Mouse (Mus musculus) small intestine, adult 2 months (tissue): ENCODE results near the gene 0610009B22Rik. TPM values are rescaled to one million over a fixed set of nuclear protein-coding genes. Genes with fewer than 3 reads are reported as not detected.

Source experiments
- H3K27ac ChIP-seq: fragments of 200-500 bp; 2 replicates; pipeline ENCODE4 v1.5.1; 2012; ENCODE audit warnings: low read depth, low read length, control low read depth, inconsistent platforms; ENCODE audit not compliant: insufficient read depth
- H3K27me3 ChIP-seq: fragments of 200-500 bp; 2 replicates; pipeline ENCODE4 v1.6.1; 2012; ENCODE audit warnings: mild to moderate bottlenecking, moderate library complexity, low read length, inconsistent platforms; ENCODE audit not compliant: control insufficient read depth, insufficient read depth
- H3K36me3 ChIP-seq: fragments of 200-500 bp; 2 replicates; pipeline ENCODE4 v1.6.1; 2012; ENCODE audit warnings: mild to moderate bottlenecking, low read length, control low read depth, inconsistent platforms; ENCODE audit not compliant: control insufficient read depth, insufficient read depth
- H3K4me1 ChIP-seq: fragments of 200-500 bp; 2 replicates; pipeline ENCODE4 v1.6.1; 2012; ENCODE audit warnings: low read length, inconsistent platforms, mixed read lengths; ENCODE audit not compliant: control insufficient read depth, insufficient read depth, insufficient read length
- H3K4me3 ChIP-seq: fragments of 200-500 bp; 2 replicates; pipeline ENCODE4 v1.5.1; 2012; ENCODE audit warnings: low read depth, mild to moderate bottlenecking, control low read depth, inconsistent platforms, low read length, moderate library complexity
- CTCF ChIP-seq: fragments of 200-500 bp; IDR thresholded peaks from 2 replicates; pipeline ENCODE4 v1.5.1; 2012; ENCODE audit warnings: low read depth, mild to moderate bottlenecking, control low read depth, inconsistent platforms, low read length, moderate library complexity, mixed read lengths; ENCODE audit not compliant: insufficient replicate concordance, insufficient read length; ENCODE audit errors: extremely low read depth
- POLR2A ChIP-seq: fragments of 200-500 bp; IDR thresholded peaks from 2 replicates; pipeline ENCODE4 v1.6.1; 2012; ENCODE audit warnings: low read depth, mild to moderate bottlenecking, control low read depth, inconsistent platforms, low read length, moderate library complexity
- WGBS: fragments of 180-500 bp; shearing (Covaris S2); methylation state at CpG from one replicate; pipeline ENCODE4 v1.1.7; 2018; 5-methylcytosine and 5-hydroxymethylcytosine counted together
- polyA plus RNA-seq: library from polyadenylated mRNA; depleted of rRNA; stranded (reverse); fragments of >200 nt; gene quantifications from 2 replicates; pipeline ENCODE4 v1.2.3, GENCODE M21; 2012; rRNA removed

Gene 0610009B22Rik
- polyA plus RNA-seq, 1 experiment, result 3.0 TPM

DNA sequence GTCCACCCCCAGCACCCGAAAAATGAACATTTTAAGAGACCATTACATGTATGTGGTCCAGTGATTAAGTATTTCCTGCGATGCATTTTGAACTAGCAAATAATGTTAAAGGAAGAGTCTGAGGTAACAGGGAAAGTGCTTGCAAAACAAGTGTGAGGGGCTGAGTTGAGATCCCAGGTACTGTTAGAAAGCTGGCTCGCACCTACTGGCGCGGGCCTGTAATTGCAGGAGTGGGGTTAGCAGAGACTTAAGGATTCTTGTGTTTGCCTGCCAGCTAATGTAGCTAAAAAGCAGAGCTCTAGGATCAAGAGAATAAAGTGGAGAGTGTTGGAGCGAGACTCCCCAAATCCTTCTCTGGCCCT lies 52.4 kb downstream of the 0610009B22Rik start:
- Histone ChIP-seq H3K36me3 (no peaks in the 10 kb centered on the region), H3K4me3 (peak overlapping the region; percentile 80), H3K27ac (peak overlapping the region; percentile 86), H3K27me3 (no peaks in the 10 kb centered on the region), H3K4me1 (peaks cover 16% of the 10 kb centered on the region)
- TF ChIP-seq POLR2A (no peak), CTCF (peak; percentile 73; the same call in 1 of the 2 replicates)
- WGBS, result 5% methylated on average over 6 of the region's 6 CpGs

DNA sequence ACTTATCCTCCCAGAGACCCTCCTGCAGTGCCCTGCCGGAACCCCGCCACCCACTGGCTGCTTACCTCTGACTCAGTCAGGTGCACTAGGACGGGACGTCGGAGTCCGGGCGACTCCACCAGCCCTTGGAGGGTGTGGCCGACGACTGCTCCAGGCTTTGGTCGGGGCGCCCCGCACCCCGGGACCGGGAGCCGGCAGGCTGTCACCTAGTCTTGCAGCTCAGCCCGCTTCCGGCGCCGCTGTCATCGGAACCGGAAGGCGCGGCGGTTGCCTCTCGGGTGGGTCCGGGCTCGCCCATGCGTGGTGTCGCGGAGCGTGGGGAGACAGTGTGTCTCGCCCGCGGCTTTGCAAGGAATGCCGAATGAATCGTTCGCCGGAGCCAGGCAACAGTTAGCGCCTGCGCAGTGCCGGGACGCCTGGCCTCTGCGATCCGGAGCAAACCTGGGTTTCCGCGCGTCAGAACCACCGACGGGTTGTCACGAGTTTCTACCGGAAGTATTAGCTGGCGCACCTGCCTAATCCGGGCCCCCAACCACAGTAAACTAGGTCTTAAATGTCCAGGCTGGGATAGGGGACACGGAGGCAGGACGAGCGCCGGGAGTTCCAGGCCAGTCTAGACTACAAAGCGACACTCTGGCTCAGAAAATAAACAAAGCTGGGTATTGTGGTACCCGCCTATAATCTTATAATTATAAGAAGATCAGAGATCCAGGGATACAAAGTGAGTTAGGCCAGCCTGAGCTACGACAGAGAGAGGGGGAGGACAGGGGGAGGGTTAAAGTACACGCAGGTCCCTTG lies 53.0 kb downstream of the 0610009B22Rik start, which contains the start of gene Rmnd5b:
Gene Rmnd5b (minus strand): TSS at position 372 of the 798 bp plus-strand sequence.
- whole genome bisulfite sequencing, result under 1% methylated on average over 61 of the region's 61 CpGs
- Histone ChIP-seq H3K27ac (peak within 1 kb of the TSS; percentile 86), H3K4me3 (peak within 1 kb of the TSS; percentile 80), H3K27me3 (no peaks in the 10 kb centered on the region), H3K4me1 (peaks cover 11% of the 10 kb centered on the region), H3K36me3 (no peaks in the 10 kb centered on the region)
- TF ChIP-seq POLR2A, result peak; percentile 46
- 0 out of 2 replicates have a peak, but pooled peaks have one; percentile 27 for TF ChIP-seq CTCF

Other genes with a start within 250 kb of the 0610009B22Rik start
- gene Phykpl, start 104.1 kb downstream of the 0610009B22Rik start, polyA plus RNA-seq, result 14.9 and 18.7 TPM in 2 replicates
- 276 and 428 TPM in 2 replicates for gene Hnrnpab, start 82.0 kb downstream of the 0610009B22Rik start, polyA plus RNA-seq
- gene Nhp2, start 69.1 kb downstream of the 0610009B22Rik start, polyA plus RNA-seq, result 33.8 and 45.0 TPM in 2 replicates
- gene Rmnd5b, start 53.0 kb downstream of the 0610009B22Rik start, polyA plus RNA-seq, result 36.0 and 45.9 TPM in 2 replicates
- gene N4bp3, start 38.0 kb downstream of the 0610009B22Rik start, polyA plus RNA-seq, result 2.5 and 5.0 TPM in 2 replicates
- gene D930048N14Rik, start 37.9 kb downstream of the 0610009B22Rik start, polyA plus RNA-seq, result 2.4 and 3.1 TPM in 2 replicates
- gene Sec24a, start 74.8 kb upstream of the 0610009B22Rik start, polyA plus RNA-seq, result 36.6 and 56.9 TPM in 2 replicates
- gene Sar1b, start 74.8 kb upstream of the 0610009B22Rik start, polyA plus RNA-seq, result 11.4 and 19.9 TPM in 2 replicates
- 3.2 and 6.3 TPM in 2 replicates for gene Jade2, start 168.8 kb upstream of the 0610009B22Rik start, polyA plus RNA-seq